Mouse (Mus musculus) spleen, adult 2 months (tissue): ENCODE data around the gene Scaf1.

ENCODE experiments used
- CTCF ChIP-seq: fragments of 200-500 bp; IDR thresholded peaks from 2 replicates; pipeline ENCODE4 v1.5.1; 2011; ENCODE audit warnings: mild to moderate bottlenecking, inconsistent platforms; ENCODE audit not compliant: insufficient read depth, insufficient read length, insufficient replicate concordance; ENCODE audit errors: extremely low read depth
- POLR2A ChIP-seq: fragments of 200-500 bp; IDR thresholded peaks from 2 replicates; pipeline ENCODE4 v1.6.1; 2011; ENCODE audit warnings: low read depth, low read length, inconsistent platforms

DNA sequence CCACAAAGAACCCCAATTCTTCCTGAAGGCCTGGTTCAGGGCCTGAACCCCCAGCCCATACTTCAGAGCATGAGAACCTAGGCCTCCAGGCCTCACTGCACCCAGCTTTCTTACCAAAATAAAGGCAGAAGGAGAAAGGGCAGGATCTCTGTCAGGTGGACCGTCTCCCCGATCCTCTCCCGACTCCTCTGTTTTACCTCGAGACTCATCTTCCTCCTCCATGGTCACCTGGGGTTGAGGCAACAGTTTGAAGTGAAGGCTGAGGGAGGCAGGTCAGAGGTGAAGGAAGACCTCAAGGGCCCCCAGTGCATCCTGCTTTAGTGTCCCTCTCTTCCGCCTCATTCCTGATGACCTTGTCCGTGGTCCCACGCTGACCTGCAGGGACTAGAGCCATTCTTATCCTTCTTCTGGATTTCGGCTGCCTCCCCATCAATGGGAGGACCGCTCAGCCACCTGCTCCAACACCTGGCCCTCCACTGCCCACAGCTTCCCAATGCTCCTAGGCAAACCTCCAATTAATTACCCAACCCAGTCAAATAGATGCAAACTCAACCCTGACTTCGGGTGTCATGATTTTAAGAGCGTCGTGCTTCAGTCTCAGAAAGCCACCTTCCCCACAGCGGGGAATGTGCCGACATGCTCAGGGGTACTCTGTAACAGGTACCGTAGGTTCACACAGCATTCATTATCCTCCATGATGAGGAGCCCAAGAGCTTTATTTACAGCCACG lies 2.6 kb downstream of the Scaf1 start:
- no peak for TF ChIP-seq CTCF
- TF ChIP-seq POLR2A, result no peak
